Mouse (Mus musculus) retina, postnatal 1 day (tissue): ENCODE data around the gene B4galt1.
A peak's percentile ranks its signal among the peaks of the same experiment; 100 is the strongest.

Experiments
- DNase-seq: peaks from one replicate; pipeline ENCODE4 v3.0.0-alpha.2; 2012

The B4galt1 gene

GRCm38 (mm10) chr4:40759876-40760275, 93.9 kb downstream of the B4galt1 start:
- DNase-seq: no peak

- peak; percentile 98 for DNase-seq
Measured at GRCm38 (mm10) chr4:40757780-40758420, 95.9 kb downstream of the B4galt1 start, which contains the start of gene Smu1. Gene Smu1 (minus strand): TSS chr4:40757923.

DNA sequence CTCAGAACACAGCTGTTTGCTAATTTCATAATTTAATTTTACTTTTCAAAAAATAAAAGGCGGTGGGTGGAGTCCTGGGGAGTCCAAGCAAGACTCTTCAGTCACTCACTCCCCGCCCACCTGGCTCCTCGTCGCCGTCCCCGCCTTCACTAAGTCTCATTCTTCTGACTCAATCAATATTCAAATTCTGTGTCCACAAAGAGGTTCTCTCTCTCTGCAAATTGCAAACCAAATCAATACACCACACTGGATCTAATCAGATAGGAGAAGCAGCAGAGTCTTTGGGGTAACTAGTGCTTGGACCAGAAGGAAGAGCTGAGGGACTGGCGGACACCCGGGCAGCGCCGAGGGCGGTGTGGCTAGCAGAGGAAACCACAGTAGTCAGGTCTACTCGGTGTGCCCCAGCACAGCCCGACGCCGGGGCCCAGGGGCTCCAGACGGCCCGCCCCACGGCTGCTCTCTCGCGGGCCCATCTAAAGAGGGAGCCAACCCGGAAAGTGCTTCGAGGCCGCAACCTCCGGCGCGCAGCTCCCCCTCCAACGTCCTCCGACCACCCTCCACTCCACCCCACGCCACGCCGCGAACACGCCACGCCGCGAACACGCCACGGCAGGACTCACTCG, 96.5 kb downstream of the B4galt1 start:
- no peak for DNase-seq
